ENCODE assay signal across 9 mouse cellular contexts in genomic region chr11:120256981-120257820, GRCm38 (mm10). TPM values are rescaled to one million over a fixed set of nuclear protein-coding genes. Genes with fewer than 3 reads are reported as not detected.
DNase-seq lines count a peak whose midpoint lies in the region; ATAC-seq and TF ChIP-seq lines count a peak whose summit lies in the region.
"Had no signal": no experiment of that assay in that cellular context is flagged by ENCODE, and none has a peak within 500 bp of the region (broad histone marks: within the 10 kb centered on the region; RNA-seq: fewer than 3 reads in every experiment).

No protein-coding gene starts in this region.

- H3K9me3 ChIP-seq in forebrain, postnatal 0 days (ENCODE audit: low read length): no peaks in the 10 kb centered on the region
- no peaks in the 10 kb centered on the region for H3K9me3 ChIP-seq in forebrain, embryonic 12.5 days

- DNase-seq in forebrain, postnatal 0 days: peak; percentile 58
- peak; percentile 73 for DNase-seq in 416B (ENCODE audit: low read depth)
- DNase-seq in adrenal gland, postnatal 14 days: peak; percentile 85
- DNase-seq in thymus, adult 18-20 months: no peak
- no peak for DNase-seq in urinary bladder, postnatal 36 days (ENCODE audit: low spot score in 2 of 2)
- DNase-seq: right cerebral cortex, postnatal 25 days had no signal

- no peaks in the 10 kb centered on the region; the same call in 1 of the 2 replicates for H3K36me3 ChIP-seq in forebrain, postnatal 0 days (ENCODE audit: insufficient read depth)
- peaks cover 20% of the 10 kb centered on the region; the same call in 1 of the 2 replicates for H3K36me3 ChIP-seq in forebrain, embryonic 12.5 days (replicated peaks)

- WGBS in forebrain, postnatal 0 days: 51% methylated on average over 10 of the region's 10 CpGs
- WGBS in forebrain, embryonic 12.5 days: 65% methylated on average over 10 of the region's 10 CpGs

- H3K27me3 ChIP-seq in forebrain, postnatal 0 days (ENCODE audit: insufficient read depth, low read length): no peaks in the 10 kb centered on the region
- H3K27me3 ChIP-seq in forebrain, embryonic 12.5 days: no peaks in the 10 kb centered on the region; the same call in 1 of the 2 replicates

- TF ChIP-seq CTCF in forebrain, postnatal 0 days (IDR thresholded peaks at IDR 0.05; ENCODE audit: low read depth): no peak

- no peak overlapping the region for H3K9ac ChIP-seq in forebrain, postnatal 0 days
- H3K9ac ChIP-seq in forebrain, embryonic 12.5 days: no peak overlapping the region

- H3K4me3 ChIP-seq in forebrain, postnatal 0 days (ENCODE audit: low read depth, low read length): no peak overlapping the region
- H3K4me3 ChIP-seq in forebrain, embryonic 12.5 days (replicated peaks): no peak overlapping the region

- no peak for ATAC-seq in forebrain, postnatal 0 days
- ATAC-seq in forebrain, embryonic 12.5 days (ENCODE audit: low FRiP score): no peak
- peak; percentile 9; the same call in 1 of the 2 replicates for ATAC-seq in megakaryocyte, adult 5-6 weeks (ENCODE audit: poor library complexity, severe bottlenecking)
- no peak for ATAC-seq in megakaryocyte-erythroid progenitor cell, adult 5-6 weeks (replicated peaks; ENCODE audit: low FRiP score, low TSS enrichment, poor library complexity, severe bottlenecking)

- peaks cover 62% of the 10 kb centered on the region for H3K4me1 ChIP-seq in forebrain, postnatal 0 days (ENCODE audit: insufficient read depth)
- H3K4me1 ChIP-seq in forebrain, embryonic 12.5 days: peaks cover 97% of the 10 kb centered on the region

- no peak overlapping the region for H3K4me2 ChIP-seq in forebrain, postnatal 0 days (ENCODE audit: low read depth)
- H3K4me2 ChIP-seq in forebrain, embryonic 12.5 days: no peak overlapping the region; the same call in 1 of the 2 replicates

- H3K27ac ChIP-seq in forebrain, postnatal 0 days (ENCODE audit: low read depth, low read length): no peak overlapping the region
- H3K27ac ChIP-seq in forebrain, embryonic 12.5 days: no peak overlapping the region

RNA-seq across cellular contexts. Expression of gene Bahcc1, which starts 24.5 kb away (rescaled TPM):
- 19.3 and 26.5 TPM in 2 replicates for total RNA-seq in forebrain, postnatal 0 days (2014; rRNA removed)
- 3.9 and 6.5 TPM in 2 replicates for polyA plus RNA-seq in forebrain, postnatal 0 days (2015; fragmentation: Nextera tagmentation; extraction: Ambion mirVana)
- polyA plus RNA-seq in forebrain, embryonic 12.5 days (2016; fragmentation: Nextera tagmentation; extraction: Ambion mirVana): 23.5 and 24.0 TPM in 2 replicates
- total RNA-seq in adrenal gland, postnatal 14 days (2021): 12.4 and 17.2 TPM in 2 replicates
- total RNA-seq in megakaryocyte, adult 5-6 weeks (2015): 3.1 and 4.4 TPM in 2 replicates
- 1.3 and 1.7 TPM in 2 replicates for total RNA-seq in megakaryocyte, adult 5-6 weeks (2017)
- 25.6 and 30.1 TPM in 2 replicates for total RNA-seq in megakaryocyte-erythroid progenitor cell, adult 5-6 weeks (2014; fragmentation: Nextera tagmentation)
- total RNA-seq in megakaryocyte-erythroid progenitor cell, adult 5-6 weeks (2017): 6.7 and 7.0 TPM in 2 replicates

Comparison
In these comparisons a context has a peak if more than half of its experiments do, and no peak if none do; other contexts are left out.
1. DNase-seq: peak in forebrain, postnatal 0 days (single experiment), 416B (single experiment) and adrenal gland, postnatal 14 days (single experiment); none in thymus, adult 18-20 months (0 of 2) and urinary bladder, postnatal 36 days (0 of 2).